Comparison of ENCODE assay signal across 19 mouse cellular contexts in genomic region chr4:124189993-124190385, GRCm38 (mm10).
DNase-seq lines count a peak whose midpoint lies in the region; ATAC-seq and TF ChIP-seq lines count a peak whose summit lies in the region.
"Had no signal": no experiment of that assay in that cellular context is flagged by ENCODE, and none has a peak within 500 bp of the region (broad histone marks: within the 10 kb centered on the region; RNA-seq: fewer than 3 reads in every experiment).

No protein-coding gene starts in this region.

- no peak overlapping the region for H3K4me2 ChIP-seq in forebrain, embryonic 12.5 days
- H3K4me2 ChIP-seq in forebrain, embryonic 16.5 days (ENCODE audit: low read length): no peak overlapping the region
- H3K4me2 ChIP-seq in lung, embryonic 14.5 days: no peak overlapping the region
- H3K4me2 ChIP-seq: embryonic facial prominence, embryonic 12.5 days; hindbrain, embryonic 14.5 days had no signal

- 85% methylated on average over 13 of the region's 13 CpGs for WGBS in forebrain, embryonic 12.5 days
- 86% methylated on average over 13 of the region's 13 CpGs for WGBS in forebrain, embryonic 16.5 days
- 52% methylated on average over 13 of the region's 13 CpGs for WGBS in lung, embryonic 14.5 days

- TF ChIP-seq CTCF in layer of hippocampus, adult 2 months (conservative IDR thresholded peaks at IDR 0.05): no peak
- TF ChIP-seq CTCF in lung, embryonic 14.5 days (IDR thresholded peaks at IDR 0.05; ENCODE audit: low read depth): no peak

- peaks cover 39% of the 10 kb centered on the region for H3K27me3 ChIP-seq in forebrain, embryonic 12.5 days
- H3K27me3 ChIP-seq in forebrain, embryonic 16.5 days (replicated peaks; ENCODE audit: control insufficient read depth, insufficient read depth, low read length): no peaks in the 10 kb centered on the region
- peaks cover 11% of the 10 kb centered on the region for H3K27me3 ChIP-seq in lung, embryonic 14.5 days (ENCODE audit: insufficient read depth, low read length)

- H3K4me3 ChIP-seq in forebrain, embryonic 12.5 days (replicated peaks): no peak overlapping the region
- H3K4me3 ChIP-seq in forebrain, embryonic 16.5 days (replicated peaks; ENCODE audit: low read length): no peak overlapping the region
- no peak overlapping the region for H3K4me3 ChIP-seq in layer of hippocampus, adult 2 months
- H3K4me3 ChIP-seq in lung, embryonic 14.5 days (ENCODE audit: low read depth, low read length): no peak overlapping the region
- H3K4me3 ChIP-seq: embryonic facial prominence, embryonic 12.5 days had no signal

- no peak for DNase-seq in layer of hippocampus, adult 2 months (ENCODE audit: low spot score in 2 of 2)
- DNase-seq in layer of hippocampus, adult 9-11 months: no peak
- DNase-seq in lung, embryonic 14.5 days: no peak
- DNase-seq in lung, postnatal 36 days: no peak
- DNase-seq in left cerebral cortex, postnatal 36 days (ENCODE audit: low spot score in 2 of 2): peak; percentile 31 to 38
- no peak for DNase-seq in urinary bladder, postnatal 4 days (ENCODE audit: low spot score in 2 of 2)
- DNase-seq: B cell, adult 2 months; cerebellum, adult 11-12 months; cerebellum, adult 9-10 months; cerebellum, postnatal 25 days; gastrocnemius, postnatal 36 days; heart, adult 11 months had no signal

- H3K4me1 ChIP-seq in forebrain, embryonic 12.5 days: peaks cover 30% of the 10 kb centered on the region
- peaks cover 17% of the 10 kb centered on the region for H3K4me1 ChIP-seq in forebrain, embryonic 16.5 days (replicated peaks; ENCODE audit: control insufficient read depth, insufficient read depth, low read length)
- no peaks in the 10 kb centered on the region for H3K4me1 ChIP-seq in lung, embryonic 14.5 days (ENCODE audit: insufficient read depth)

- no peak for ATAC-seq in forebrain, embryonic 12.5 days (ENCODE audit: low FRiP score)
- no peak for ATAC-seq in forebrain, embryonic 16.5 days
- ATAC-seq in lung, embryonic 14.5 days (ENCODE audit: insufficient read depth): peak; percentile 17; the same call in 1 of the 2 replicates
- ATAC-seq: CD4-positive, CD25-positive, alpha-beta regulatory T cell, adult 4 months had no signal

- no peak overlapping the region for H3K27ac ChIP-seq in forebrain, embryonic 12.5 days
- H3K27ac ChIP-seq in forebrain, embryonic 16.5 days (ENCODE audit: low read length): no peak overlapping the region
- H3K27ac ChIP-seq in layer of hippocampus, adult 2 months: peak overlapping the region; percentile 46
- no peak overlapping the region for H3K27ac ChIP-seq in lung, embryonic 14.5 days (ENCODE audit: low read depth)
- H3K27ac ChIP-seq: embryonic facial prominence, embryonic 12.5 days; hindbrain, embryonic 14.5 days had no signal

- H3K9me3 ChIP-seq in forebrain, embryonic 12.5 days: no peaks in the 10 kb centered on the region
- H3K9me3 ChIP-seq in forebrain, embryonic 16.5 days (ENCODE audit: control insufficient read depth, low read length): no peaks in the 10 kb centered on the region
- H3K9me3 ChIP-seq in lung, embryonic 14.5 days (ENCODE audit: low read depth, low read length): no peaks in the 10 kb centered on the region
- H3K9me3 ChIP-seq: embryonic facial prominence, embryonic 12.5 days; G1E had no signal

- H3K9ac ChIP-seq in forebrain, embryonic 12.5 days: 0 out of 2 replicates have a peak overlapping the region, but pooled peaks have one; percentile 1
- no peak overlapping the region for H3K9ac ChIP-seq in forebrain, embryonic 16.5 days (replicated peaks; ENCODE audit: low read depth, low read length)
- no peak overlapping the region for H3K9ac ChIP-seq in lung, embryonic 14.5 days
- H3K9ac ChIP-seq: embryonic facial prominence, embryonic 12.5 days; forebrain, postnatal 0 days; hindbrain, embryonic 14.5 days had no signal

- H3K36me3 ChIP-seq in forebrain, embryonic 12.5 days (replicated peaks): no peaks in the 10 kb centered on the region
- H3K36me3 ChIP-seq in forebrain, embryonic 16.5 days (ENCODE audit: control insufficient read depth, insufficient read depth): no peaks in the 10 kb centered on the region
- no peaks in the 10 kb centered on the region for H3K36me3 ChIP-seq in lung, embryonic 14.5 days (ENCODE audit: insufficient read depth)
- H3K36me3 ChIP-seq: embryonic facial prominence, embryonic 12.5 days; G1E had no signal

- intact Hi-C loops in left cerebral cortex, postnatal 36 days (cut with DNase I): loop anchor here (5.0 kb wide), 1 partner anchor 48 kb away; no protein-coding TSS in a partner anchor

Comparison
In these comparisons a context has a peak if more than half of its experiments do, and no peak if none do; other contexts are left out.
1. DNase-seq: peak in left cerebral cortex, postnatal 36 days (2 of 2); none in layer of hippocampus, adult 2 months (0 of 2), layer of hippocampus, adult 9-11 months (single experiment), lung, embryonic 14.5 days (single experiment), lung, postnatal 36 days (single experiment) and urinary bladder, postnatal 4 days (0 of 2).